Mouse (Mus musculus): ENCODE results near the gene Fads6. TPM values are rescaled to one million over a fixed set of nuclear protein-coding genes. Genes with fewer than 3 reads are reported as not detected.

Gene Fads6
- polyA plus RNA-seq, 1 experiment from 2014 or later: 0.60 TPM

DNA sequence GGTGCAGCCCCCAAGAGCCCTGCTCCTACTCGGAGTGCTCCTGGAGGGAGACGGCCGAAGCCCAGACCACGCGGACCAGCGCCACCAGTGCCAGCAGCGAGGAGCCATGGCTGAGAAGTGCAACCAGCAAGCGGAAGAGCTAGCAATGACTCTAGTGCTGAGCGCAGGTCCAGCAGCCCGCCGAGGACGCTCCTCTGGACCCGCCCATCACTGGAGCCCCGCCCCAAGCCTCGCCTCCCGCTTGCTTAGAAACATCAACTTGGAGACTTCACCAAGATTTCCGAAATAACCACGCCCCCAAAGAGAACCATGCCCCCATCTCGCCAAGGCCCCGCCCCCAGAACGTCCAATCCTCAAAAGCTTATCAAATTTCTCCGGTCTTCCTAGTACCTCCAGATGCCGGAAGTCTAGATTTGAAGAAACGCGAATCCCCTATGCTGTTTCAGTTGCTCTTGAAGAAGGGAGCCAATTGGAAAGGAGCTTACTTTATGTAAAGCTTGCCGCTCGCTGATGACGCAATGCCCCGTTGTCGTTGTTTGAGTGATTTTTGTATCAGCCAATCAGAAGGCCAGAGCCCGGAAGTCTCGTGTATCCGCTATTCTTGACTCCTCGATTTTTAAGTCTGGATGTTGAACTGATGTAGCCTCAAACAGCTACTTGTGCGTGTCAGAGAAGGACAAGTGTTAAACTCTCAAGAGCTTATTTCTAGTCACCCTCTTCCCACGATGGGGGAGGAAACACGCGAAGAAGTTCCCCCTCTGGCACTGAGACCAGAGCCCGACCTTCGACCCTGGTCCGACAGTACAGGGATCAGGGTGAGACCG is 20.5 kb downstream of the Fads6 start, which contains the start of gene Fdxr:
Fdxr (minus strand) TSS at position 271 of the 824 bp plus-strand sequence.
- no peaks in the 10 kb centered on the region for H3K27me3 ChIP-seq
- H3K27ac ChIP-seq (replicated peaks): peak within 1 kb of the TSS; percentile 90
- peak; percentile 96 for ATAC-seq (ENCODE audit: insufficient number of reproducible peaks, low FRiP score, low TSS enrichment, low read depth)
- H3K4me3 ChIP-seq (replicated peaks): peak within 1 kb of the TSS; percentile 73
- WGBS: under 1% methylated on average over 42 of the region's 42 CpGs
- H3K36me3 ChIP-seq: 0 out of 2 replicates have a peak, but pooled peaks cover 2% of the 10 kb centered on the region
- H3K4me1 ChIP-seq: peaks cover 26% of the 10 kb centered on the region
- no peaks in the 10 kb centered on the region for H3K9me3 ChIP-seq (replicated peaks)
- H3K4me2 ChIP-seq (replicated peaks): peak within 1 kb of the TSS; percentile 90
- H3K9ac ChIP-seq: peak within 1 kb of the TSS; percentile 63

DNA sequence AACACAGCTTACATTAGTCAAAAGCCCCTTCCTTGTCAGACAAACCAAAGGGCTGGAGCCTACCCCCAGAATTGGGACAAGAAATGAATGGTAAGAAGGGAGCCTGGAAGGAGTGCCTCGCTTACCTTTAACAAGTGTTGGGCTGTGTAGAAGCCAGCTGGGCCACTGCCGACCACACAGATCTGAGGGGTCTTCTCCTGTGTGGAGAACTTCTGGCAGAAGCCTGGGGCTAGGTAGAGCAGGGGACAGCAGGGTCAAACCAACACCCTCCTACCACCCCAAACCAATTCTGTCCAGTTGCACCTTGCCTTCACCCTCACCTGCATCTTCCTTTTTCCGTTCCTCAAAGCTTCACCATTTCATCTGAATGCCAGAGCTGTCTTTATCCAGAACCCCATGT is 21.5 kb downstream of the Fads6 start:
- no peak overlapping the region for H3K9ac ChIP-seq
- H3K27ac ChIP-seq (replicated peaks): no peak overlapping the region
- no peaks in the 10 kb centered on the region for H3K27me3 ChIP-seq
- WGBS: 49% methylated on average over 3 of the region's 3 CpGs
- H3K4me3 ChIP-seq (replicated peaks): peak overlapping the region; percentile 73
- no peak for ATAC-seq (ENCODE audit: insufficient number of reproducible peaks, low FRiP score, low TSS enrichment, low read depth)
- peak overlapping the region; percentile 90 for H3K4me2 ChIP-seq (replicated peaks)
- H3K9me3 ChIP-seq (replicated peaks): no peaks in the 10 kb centered on the region
- 0 out of 2 replicates have a peak, but pooled peaks cover 2% of the 10 kb centered on the region for H3K36me3 ChIP-seq
- peaks cover 26% of the 10 kb centered on the region for H3K4me1 ChIP-seq

DNA sequence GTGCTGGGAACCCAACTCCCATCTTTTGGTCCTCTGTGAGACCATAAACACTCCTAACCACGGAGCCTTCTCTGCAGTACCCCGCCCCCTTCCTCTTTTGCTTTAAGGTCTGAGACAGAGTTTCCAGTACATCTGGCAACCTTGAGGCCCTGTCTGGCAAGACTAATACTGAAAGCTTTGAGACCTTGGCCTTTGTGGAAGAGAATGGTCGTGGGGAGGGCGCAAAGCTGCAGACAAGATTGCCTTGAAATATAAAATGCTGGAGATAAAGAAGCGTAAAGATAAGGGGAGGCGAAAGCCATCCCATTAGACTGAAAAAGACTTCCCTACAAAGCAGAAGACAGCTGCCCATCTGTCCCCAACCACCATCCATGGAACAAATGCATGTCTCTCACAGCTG is 22.0 kb downstream of the Fads6 start:
- Histone ChIP-seq H3K9ac (no peak overlapping the region), H3K4me2 (replicated peaks) (peak overlapping the region; percentile 90), H3K4me1 (peaks cover 26% of the 10 kb centered on the region), H3K4me3 (replicated peaks) (peak overlapping the region; percentile 73; the same call in 1 of the 2 replicates), H3K9me3 (replicated peaks) (no peaks in the 10 kb centered on the region), H3K36me3 (0 out of 2 replicates have a peak, but pooled peaks cover 2% of the 10 kb centered on the region), H3K27me3 (no peaks in the 10 kb centered on the region), H3K27ac (replicated peaks) (no peak overlapping the region)
- ATAC-seq (ENCODE audit: insufficient number of reproducible peaks, low FRiP score, low TSS enrichment, low read depth): no peak
- WGBS: 78% methylated on average over 6 of the region's 6 CpGs

DNA sequence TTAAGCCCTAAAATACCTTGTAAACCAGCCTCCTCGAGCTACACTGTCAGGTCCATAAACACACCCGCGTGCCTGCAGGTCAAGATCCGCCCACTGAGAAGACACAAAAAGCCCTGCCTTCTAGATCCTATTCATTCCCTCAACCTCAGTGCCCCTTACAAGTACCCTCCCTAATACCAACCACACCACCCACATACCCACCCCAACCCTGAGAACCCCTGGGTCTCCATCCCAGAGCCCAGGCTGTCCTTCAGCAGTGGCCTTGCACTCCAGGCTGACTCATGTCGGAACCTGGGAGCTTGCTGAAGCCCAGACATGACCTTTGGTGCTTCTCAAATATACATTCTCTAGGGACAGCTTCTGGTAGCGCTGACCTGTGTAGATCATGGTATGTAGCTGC is 22.7 kb downstream of the Fads6 start:
- no peaks in the 10 kb centered on the region for H3K9me3 ChIP-seq (replicated peaks)
- no peak for ATAC-seq (ENCODE audit: insufficient number of reproducible peaks, low FRiP score, low TSS enrichment, low read depth)
- H3K36me3 ChIP-seq: 0 out of 2 replicates have a peak, but pooled peaks cover 2% of the 10 kb centered on the region
- no peak overlapping the region for H3K4me3 ChIP-seq (replicated peaks)
- no peaks in the 10 kb centered on the region for H3K27me3 ChIP-seq
- H3K4me1 ChIP-seq: peaks cover 30% of the 10 kb centered on the region
- H3K9ac ChIP-seq: no peak overlapping the region
- H3K27ac ChIP-seq (replicated peaks): no peak overlapping the region
- no peak overlapping the region for H3K4me2 ChIP-seq (replicated peaks)
- WGBS: 85% methylated on average over 6 of the region's 6 CpGs

DNA sequence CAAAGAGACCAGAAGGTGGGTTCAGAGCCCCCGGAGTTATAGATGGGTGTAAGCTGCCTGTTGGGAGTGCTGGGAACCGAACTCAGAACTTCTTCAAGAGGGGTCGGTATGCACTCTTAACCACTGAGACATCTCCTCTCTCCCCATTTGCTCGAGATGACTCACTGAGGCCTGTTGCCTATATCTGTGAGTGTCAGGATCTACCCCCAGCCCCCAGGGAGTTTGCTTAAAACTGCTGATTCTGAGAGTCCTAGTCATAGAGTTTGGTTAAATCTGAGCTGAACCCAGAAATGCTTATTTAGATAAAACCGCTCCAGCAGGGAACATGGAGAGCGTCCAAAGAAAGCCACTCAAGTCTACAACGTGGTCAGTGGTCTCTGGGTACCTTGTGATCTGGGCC is 23.3 kb downstream of the Fads6 start:
- H3K9ac ChIP-seq: no peak overlapping the region
- WGBS: 81% methylated on average over 7 of the region's 7 CpGs
- no peak overlapping the region for H3K4me2 ChIP-seq (replicated peaks)
- no peak overlapping the region for H3K27ac ChIP-seq (replicated peaks)
- H3K36me3 ChIP-seq: peaks cover 7% of the 10 kb centered on the region
- H3K9me3 ChIP-seq (replicated peaks): no peaks in the 10 kb centered on the region
- H3K4me1 ChIP-seq: peaks cover 30% of the 10 kb centered on the region
- H3K4me3 ChIP-seq (replicated peaks): no peak overlapping the region
- no peak for ATAC-seq (ENCODE audit: insufficient number of reproducible peaks, low FRiP score, low TSS enrichment, low read depth)
- 0 out of 2 replicates have a peak, but pooled peaks cover 5% of the 10 kb centered on the region for H3K27me3 ChIP-seq

DNA sequence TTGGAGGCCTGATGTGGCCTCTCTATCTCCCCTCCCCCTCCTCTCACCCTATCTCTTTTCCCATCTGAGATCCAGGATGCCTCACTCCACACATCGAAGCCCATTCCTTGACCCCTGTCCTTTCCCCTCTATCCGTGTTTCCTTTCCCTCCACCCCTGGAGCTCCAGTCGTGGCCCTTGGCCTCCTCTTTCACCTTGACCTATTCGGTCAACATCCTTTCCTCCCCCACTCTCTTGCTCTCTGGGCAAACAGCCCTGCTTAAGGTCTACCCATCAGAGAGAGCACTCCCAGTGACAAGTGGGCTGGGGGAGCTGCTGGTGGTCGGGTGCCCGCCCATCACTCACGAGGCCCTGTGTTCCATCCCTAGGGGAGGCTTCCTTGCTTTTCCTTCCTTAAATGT is 23.7 kb downstream of the Fads6 start:
- Histone ChIP-seq H3K9me3 (replicated peaks) (no peaks in the 10 kb centered on the region), H3K27ac (replicated peaks) (no peak overlapping the region), H3K27me3 (peaks cover 9% of the 10 kb centered on the region), H3K4me3 (replicated peaks) (no peak overlapping the region), H3K36me3 (peaks cover 11% of the 10 kb centered on the region), H3K9ac (no peak overlapping the region), H3K4me2 (replicated peaks) (no peak overlapping the region), H3K4me1 (peaks cover 30% of the 10 kb centered on the region)
- no peak for ATAC-seq (ENCODE audit: insufficient number of reproducible peaks, low FRiP score, low TSS enrichment, low read depth)
- WGBS: 64% methylated on average over 7 of the region's 7 CpGs

DNA sequence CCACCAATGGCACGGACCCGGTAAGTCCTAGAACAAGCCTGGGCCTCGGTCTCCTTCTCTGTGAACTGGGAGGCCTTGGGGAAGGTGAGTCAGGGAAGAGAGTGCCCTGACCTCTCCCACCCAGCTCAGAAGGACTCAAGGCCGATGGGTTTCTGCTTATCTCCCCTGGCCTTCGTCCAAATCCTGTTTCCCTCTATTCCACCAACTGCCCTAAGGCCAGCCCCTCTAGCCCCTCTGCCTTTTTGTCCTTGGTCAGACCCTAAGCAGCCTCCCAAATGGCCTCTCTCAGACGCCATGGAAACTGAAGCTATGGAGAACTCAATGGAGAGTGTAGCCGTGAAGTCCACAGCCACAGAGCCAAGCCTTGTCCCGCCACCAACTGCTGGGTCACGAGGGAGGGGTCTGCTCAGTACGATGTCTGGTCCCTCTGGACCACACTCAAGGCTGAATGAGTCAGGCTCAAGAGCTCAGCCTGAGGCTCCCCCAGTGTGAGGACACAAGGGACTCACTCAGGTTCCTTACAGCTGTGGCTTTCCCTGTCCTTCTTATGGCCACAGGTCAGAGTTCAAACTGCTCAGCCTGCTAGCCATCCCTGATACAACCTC is 24.5 kb downstream of the Fads6 start:
- no peak for ATAC-seq (ENCODE audit: insufficient number of reproducible peaks, low FRiP score, low TSS enrichment, low read depth)
- H3K9ac ChIP-seq: no peak overlapping the region
- no peak overlapping the region for H3K4me3 ChIP-seq (replicated peaks)
- H3K27me3 ChIP-seq: peaks cover 16% of the 10 kb centered on the region
- H3K4me2 ChIP-seq (replicated peaks): no peak overlapping the region
- peaks cover 27% of the 10 kb centered on the region for H3K4me1 ChIP-seq
- H3K36me3 ChIP-seq: peaks cover 11% of the 10 kb centered on the region
- no peak overlapping the region for H3K27ac ChIP-seq (replicated peaks)
- no peaks in the 10 kb centered on the region for H3K9me3 ChIP-seq (replicated peaks)
- WGBS: 74% methylated on average over 10 of the region's 10 CpGs

DNA sequence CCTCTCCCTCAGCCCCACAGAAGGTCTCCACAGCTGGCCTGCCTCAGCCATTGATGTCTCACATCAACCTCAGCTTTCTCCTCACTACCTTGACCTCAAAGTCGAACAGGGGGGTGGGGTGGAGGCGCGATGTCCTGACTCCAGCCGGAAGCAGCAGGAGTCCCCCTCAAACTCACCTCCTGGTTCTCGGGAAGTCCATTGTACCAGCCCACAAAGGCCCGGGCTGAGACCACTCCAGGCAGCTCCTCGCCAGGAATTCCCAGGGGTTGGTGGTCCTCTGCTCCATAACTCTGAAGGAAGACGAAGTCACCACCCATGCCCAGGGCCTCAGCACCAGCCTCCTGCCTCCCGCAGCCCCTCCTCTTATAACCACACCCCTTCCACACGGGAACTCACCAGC is 26.0 kb downstream of the Fads6 start:
- Histone ChIP-seq H3K9ac (no peak overlapping the region), H3K27ac (replicated peaks) (no peak overlapping the region), H3K27me3 (peaks cover 31% of the 10 kb centered on the region), H3K4me3 (replicated peaks) (no peak overlapping the region), H3K9me3 (replicated peaks) (no peaks in the 10 kb centered on the region), H3K36me3 (peaks cover 11% of the 10 kb centered on the region), H3K4me1 (peaks cover 30% of the 10 kb centered on the region), H3K4me2 (replicated peaks) (no peak overlapping the region)
- ATAC-seq (ENCODE audit: insufficient number of reproducible peaks, low FRiP score, low TSS enrichment, low read depth): no peak
- 72% methylated on average over 10 of the region's 10 CpGs for WGBS

DNA sequence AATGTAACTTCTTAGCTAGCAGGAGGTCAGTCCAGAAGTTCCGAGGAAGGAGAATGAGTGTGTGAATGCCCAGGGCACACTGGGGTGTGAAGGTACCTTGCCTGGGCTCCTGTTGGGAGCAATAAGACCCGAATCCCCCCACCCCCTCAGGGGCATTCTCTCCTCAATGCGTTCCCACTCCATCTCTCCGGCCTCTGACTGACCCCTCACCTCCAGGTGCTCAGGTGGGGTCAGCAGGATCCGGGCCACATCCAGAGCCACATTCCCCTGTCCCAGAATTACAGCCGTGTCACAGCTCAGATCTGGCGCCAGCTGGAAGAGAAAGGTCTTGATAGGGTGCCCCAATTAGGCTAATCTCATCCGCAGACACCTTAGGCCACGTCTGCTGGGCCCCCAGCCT is 26.4 kb downstream of the Fads6 start:
- Histone ChIP-seq H3K4me1 (peaks cover 30% of the 10 kb centered on the region), H3K36me3 (peaks cover 11% of the 10 kb centered on the region), H3K4me3 (replicated peaks) (no peak overlapping the region), H3K27ac (replicated peaks) (no peak overlapping the region), H3K9ac (no peak overlapping the region), H3K9me3 (replicated peaks) (no peaks in the 10 kb centered on the region), H3K4me2 (replicated peaks) (no peak overlapping the region), H3K27me3 (peaks cover 35% of the 10 kb centered on the region)
- no peak for ATAC-seq (ENCODE audit: insufficient number of reproducible peaks, low FRiP score, low TSS enrichment, low read depth)
- 80% methylated on average over 9 of the region's 9 CpGs for WGBS

DNA sequence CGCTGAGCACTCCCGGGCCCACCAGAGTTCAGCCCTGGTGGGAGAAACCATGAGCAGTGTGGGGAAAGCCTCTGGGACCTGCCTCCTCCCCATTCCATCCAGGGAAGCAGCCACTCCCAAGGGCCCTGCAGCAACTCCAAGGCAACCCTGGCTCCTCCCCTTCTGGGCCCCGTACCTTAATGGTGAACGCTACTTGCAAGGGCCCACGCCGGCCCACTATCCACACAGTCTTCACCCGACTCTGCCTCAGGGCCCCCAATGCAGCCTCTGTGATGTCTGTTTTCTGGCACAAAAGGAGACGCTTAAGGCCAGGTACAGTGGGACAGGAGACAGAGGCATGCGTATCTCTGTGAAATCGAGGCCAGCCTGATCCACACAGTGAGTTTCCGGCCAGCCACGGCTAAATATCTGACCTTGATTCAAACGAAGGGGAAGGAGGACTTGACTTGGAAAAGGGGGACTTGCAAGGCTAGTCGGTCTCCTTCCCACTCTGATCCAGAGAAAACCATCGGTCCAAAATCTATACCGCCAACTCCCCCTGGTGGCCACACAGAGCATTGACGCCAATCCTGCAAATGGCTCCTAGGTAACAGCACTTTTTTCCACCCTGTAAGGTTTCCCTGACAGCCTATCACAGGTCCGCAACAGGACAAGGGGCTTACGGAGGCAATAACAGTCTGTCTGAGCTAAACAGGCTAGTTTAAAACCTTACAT is 27.2 kb downstream of the Fads6 start:
- Histone ChIP-seq H3K4me3 (replicated peaks) (no peak overlapping the region), H3K36me3 (peaks cover 11% of the 10 kb centered on the region), H3K4me1 (peaks cover 28% of the 10 kb centered on the region), H3K27ac (replicated peaks) (no peak overlapping the region), H3K4me2 (replicated peaks) (no peak overlapping the region), H3K9me3 (replicated peaks) (no peaks in the 10 kb centered on the region), H3K9ac (no peak overlapping the region), H3K27me3 (peaks cover 43% of the 10 kb centered on the region)
- no peak for ATAC-seq (ENCODE audit: insufficient number of reproducible peaks, low FRiP score, low TSS enrichment, low read depth)
- 28% methylated on average over 19 of the region's 19 CpGs for WGBS
